Mouse (Mus musculus) urinary bladder, postnatal 25 days (tissue): ENCODE results near the gene Dok5.

Source experiments
- DNase-seq: peaks from one replicate; pipeline ENCODE4 v3.0.0; 2022; ENCODE audit warnings: low spot score

The Dok5 gene

DNA sequence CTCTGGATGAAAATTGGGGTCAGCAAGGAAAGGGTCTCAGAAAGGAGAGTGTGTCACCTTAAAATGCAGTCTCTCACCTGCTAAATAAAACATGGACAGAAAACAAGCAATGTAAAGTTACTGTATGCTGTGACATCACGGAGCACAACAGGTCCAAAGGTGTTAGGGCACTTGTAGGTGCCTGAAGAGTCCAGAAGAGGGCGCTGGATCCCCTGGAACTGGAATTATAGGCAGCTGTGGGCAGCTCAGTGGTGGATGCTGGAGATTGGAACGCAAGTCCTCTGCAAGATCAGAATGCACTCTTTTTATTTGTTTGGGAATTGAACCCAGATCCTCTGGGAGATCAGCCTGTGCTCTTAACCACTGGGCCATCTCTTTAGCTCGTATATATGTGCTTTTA, 129.0 kb downstream of the Dok5 start:
- DNase-seq = no peak

DNA sequence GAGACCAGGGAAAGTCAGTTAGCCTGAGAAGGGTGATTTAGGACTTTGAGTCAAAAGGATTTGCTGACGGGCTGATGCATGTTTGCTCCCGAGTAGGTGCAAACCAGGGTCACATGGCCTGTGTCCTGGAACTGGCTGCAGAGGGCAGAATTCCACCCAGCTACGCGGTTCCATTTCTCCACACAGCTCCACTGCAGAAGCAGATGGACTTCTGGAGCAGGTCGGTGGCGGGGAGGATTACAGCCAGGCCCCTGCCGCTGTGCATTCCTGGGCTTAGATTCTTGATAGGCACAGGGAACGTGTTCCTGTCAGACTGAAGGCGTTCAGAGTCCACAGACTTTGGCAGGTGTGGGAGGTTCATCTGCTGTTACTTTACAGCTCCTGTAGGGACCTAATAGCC, 131.2 kb downstream of the Dok5 start:
- no peak for DNase-seq

DNA sequence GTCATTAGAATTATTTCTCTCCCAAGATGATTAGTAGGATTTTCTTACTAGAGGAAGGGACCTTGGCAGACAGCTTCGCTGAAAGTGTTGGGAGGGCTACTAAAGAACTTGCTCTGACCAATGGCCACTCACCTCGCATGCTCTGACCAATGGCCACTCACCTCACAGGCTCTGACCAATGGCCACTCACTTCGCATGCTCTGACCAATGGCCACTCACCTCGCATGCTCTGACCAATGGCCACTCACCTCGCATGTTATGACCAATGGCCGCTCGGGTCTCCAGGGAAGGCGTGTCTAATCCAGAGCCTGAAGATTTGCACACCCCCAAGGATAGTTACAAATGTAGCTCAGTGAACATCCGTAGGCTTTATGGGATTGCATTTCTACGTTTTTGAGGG, 131.6 kb downstream of the Dok5 start:
- DNase-seq = no peak

DNA sequence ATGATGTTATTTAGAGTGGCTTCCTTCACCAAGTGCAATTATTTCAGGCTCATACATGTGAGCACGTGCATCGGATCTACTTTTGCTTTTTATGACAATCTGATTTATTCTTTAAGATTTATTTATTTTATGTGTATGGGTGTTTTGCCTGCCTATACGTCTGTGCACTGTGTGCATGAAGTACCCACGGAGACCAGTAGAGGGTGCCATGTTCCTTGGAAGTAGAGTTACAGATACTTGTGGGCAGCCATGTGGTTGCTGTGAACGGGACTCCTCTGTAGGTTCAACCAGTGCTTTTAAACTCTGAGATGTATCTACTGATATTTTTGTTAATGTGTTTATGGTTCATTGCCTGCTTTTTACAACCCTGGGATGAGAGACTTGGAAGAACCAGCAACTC, 132.4 kb downstream of the Dok5 start:
- DNase-seq = no peak

DNA sequence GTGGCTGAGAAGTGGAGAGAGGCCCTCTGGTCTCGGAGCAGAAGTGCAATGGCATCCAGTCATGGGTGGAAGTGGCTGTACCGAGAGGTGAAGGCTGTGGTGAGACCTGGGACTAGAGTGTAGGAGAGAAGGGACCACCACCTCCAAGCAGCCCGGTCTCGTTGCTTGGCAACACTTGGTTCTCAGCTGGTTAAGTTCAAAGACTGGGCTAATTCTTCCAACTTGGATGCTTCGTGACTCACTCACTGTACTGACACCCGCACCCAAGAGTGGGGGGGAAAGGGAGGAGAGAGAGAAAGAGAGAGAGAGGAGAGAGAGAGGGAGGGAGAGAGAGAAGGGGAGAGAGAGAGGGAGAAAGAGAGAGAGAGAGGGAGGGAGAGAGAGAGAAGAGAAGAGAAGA, 133.2 kb downstream of the Dok5 start:
- no peak for DNase-seq

DNA sequence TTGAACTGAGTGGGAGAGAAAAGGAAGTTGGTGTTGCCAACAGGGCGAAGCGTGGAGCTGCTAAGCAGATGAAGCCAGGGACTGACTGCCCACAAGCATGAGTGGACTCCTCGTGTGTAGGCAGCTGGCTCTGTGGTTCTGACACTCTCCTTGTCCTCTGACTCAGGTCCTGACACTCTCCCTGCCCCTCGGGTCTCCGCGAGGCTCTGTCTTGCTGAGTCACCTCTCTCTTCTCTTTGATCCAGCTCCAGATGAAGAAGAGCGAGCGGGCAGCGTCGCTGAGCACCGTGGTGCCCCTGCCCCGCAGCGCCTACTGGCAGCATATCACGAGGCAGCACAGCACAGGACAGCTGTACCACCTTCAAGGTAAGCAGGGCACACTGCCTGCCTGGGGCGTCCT, 139.0 kb downstream of the Dok5 start:
- no peak for DNase-seq

DNA sequence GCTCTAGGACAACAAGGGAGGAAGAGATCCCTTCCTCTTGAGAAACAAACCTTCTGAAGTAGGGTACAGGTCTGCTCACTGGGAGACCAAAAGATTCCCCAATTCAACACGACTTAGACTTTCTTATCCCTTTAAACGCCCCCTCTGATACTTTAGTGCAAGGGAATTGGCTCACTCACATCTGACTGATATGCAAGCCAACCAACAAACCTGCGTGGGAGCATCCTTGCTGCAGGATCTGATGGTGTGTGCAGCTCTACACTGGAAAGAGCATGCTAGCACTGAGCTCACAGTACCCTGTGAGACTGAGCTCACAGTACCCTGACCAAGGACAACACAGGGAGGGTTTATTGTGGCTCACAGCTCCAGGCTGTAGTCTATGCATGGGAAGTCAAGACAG, 139.9 kb downstream of the Dok5 start:
- no peak for DNase-seq

DNA sequence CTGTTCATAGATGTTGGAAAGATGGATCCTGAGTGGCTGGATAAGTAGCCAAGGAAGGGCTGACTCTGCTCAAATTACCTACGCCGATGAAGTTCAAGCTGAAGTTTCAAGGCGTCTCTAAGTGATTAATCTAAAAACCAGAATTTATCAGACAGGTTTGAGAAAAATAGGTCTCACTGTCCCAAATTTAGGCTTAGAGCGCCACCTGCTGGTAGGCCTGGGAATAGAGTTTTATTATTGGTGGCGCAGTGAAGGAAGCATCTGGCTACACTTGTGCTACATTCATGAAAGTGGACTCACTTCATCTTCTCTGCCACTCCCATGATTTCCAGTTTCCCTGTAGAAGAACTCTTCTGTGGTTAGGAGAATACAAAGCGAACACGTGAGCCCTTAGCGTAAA, 141.8 kb downstream of the Dok5 start:
- peak; percentile 84 for DNase-seq

DNA sequence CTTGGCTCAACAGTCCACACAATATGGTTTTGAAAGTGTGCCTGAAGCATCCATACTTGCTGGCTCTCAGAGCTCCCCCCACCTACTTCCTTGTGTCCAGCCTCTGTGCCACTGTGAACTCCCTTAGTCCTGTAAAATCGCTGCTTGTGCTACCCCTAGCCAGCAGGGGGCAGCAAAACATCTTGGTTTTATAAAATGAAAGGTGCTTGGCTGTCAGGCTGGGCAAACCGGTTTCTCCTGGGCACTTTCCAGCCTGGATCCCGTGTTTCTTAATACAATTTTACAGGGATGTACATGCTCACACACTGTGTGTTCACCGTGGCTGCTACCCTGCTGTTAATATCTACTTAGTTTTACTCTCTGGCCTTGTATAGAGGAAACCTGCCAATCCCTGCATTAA, 145.9 kb downstream of the Dok5 start:
- peak; percentile 86 for DNase-seq

DNA sequence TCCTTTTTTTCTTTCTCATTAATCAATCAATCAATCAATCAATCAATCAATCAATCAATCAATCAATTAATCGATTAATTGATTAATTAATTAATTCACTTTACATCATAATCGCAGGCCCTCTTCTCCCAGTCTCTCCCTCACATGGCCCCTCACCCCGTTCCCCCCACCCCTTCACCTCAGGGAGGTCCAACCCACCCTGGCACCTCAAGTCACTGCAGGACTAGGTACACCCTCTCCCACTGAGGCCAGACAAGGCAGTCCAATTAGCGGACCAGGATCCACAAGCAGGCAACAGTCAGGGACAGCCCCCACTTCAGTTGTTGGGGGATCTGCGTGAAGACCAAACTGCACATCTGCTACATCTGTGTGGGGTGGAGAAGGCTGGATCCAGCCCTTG, 146.3 kb downstream of the Dok5 start:
- DNase-seq = no peak

DNA sequence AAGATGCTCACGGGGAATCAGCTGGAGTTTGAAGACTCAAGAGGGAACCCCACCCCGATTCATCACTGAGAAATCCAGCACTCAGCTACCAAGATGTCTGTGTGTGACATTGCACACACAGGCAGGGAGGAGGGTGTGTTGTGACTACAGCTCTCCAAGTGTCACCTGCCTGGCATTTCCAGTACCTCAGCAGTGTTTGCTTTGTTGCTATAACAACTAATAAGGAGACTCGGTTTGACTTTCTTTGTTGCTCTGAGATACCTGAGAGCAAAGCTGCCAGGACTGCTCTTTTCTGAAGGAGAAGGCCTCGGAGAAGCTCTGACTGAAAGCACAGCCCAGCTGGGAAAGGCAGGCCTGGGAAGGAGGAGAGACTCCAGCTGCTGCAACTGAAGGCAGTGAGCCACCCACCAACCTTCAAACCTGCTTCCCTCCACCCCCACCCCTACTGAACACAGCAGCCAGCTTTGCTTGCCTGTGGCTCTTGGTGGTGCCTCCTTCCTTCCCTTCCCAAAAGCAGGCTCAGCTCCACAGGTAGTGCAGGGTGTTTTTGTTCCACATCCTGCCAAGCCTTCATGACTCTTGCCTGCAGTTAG, 152.7 kb downstream of the Dok5 start:
- DNase-seq = no peak

DNA sequence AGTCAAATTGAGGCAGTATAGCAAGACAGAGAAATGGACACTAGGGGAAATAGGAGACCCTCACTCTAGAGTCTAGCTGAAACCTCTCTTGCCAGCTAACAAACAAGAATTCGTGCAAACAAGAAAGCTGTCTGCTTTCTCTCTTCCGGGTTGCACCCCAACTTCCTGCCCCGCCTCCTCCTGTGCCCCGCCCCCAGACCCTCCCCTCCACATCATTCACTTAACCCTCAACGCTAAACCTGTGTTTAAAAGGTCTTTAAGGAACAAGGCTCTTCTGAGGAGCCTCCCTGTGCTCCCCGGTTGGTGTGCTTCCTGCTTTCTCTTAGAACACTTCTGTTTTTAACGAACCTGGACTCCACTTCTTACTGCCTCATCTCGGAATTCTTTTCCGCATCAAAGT, 156.4 kb downstream of the Dok5 start:
- DNase-seq = no peak

DNA sequence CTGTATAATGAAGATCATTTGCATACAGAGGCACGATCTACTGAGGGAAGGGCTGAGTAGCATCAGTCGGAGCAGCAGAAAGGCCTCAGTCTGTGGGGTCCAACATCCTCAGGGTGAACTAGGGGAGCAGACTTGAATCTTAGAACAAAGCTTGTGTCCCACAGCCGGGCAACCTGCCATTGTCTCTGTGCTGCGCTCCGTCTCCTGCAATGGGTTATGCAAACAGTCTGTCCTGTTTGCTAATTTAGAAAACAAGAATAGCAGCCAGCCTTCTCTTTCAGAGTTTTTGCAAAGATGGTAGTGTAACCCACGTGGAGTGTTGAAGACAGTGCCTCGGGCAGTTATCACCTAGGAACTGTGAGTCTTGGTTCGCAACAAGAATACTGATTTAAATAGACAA, 163.5 kb downstream of the Dok5 start:
- no peak for DNase-seq

DNA sequence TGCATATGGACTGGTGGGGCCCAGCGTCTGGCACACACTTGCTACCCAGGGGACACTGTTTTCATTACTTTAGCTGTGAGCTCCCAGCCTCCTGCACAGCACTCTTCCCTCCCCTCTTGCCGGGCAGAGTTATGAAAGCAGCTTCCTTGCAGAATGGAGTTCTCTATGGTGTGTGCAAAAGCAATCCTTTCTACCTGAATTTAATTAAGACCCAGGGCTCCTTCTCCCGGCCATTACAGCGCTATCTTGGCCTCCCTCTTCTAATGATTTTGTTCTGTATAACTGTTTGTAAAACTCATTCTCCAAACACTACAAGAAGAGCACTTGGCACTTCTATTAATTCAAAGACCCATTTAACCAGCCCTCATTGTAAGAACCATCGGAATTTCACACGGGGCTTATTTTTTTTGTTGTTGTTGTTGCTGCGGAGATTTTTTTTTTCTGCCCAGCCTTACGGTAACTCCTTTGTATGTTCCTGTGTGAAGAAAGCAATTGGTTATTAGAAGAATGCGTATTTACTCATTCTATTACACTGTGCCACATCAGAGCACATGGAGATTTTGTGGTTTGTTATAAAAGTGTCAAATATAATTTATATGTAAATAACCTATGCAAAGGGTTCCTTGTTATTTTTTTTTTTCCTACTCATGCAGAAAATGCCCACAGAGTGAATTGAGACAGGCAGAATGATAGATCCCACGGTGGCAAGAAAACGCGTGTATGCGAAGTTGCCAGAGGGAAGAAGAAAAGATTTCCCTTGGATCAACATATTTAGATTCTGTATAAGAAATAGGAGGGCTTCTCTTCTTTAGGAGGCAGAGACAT, 170.8 kb downstream of the Dok5 start:
- DNase-seq = no peak

DNA sequence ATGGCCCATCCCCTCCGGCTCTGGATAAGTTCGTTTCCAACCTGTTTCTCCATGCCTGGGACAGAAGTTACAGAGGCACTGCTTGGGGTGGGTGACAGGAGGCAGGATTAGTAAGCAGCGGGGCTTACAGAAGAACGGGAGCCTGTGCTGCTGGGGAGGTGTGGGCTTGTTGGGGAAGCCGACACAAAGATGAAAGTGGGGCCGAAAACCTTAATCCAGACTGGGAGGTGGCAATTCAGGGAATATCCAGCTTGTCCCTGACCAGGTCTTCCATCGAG, 171.4 kb downstream of the Dok5 start:
- no peak for DNase-seq

DNA sequence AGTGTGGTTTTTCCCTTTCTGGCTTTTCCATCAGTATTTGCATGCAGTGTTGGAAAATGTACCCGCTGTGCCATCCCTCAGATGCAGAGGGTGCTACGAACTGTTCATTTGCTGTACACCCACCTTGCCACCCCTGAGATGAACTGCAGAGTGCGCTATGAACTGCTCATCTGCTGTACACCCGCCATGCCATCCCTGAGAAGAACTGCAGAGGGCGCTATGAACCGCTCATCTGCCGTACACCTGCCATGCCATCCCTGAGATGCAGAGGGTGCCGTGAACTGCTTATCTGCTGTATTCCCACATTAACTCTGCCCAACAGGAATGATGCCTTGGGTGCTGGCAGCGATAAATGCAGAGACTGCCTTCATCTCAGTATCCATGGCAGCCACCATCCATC, 171.8 kb downstream of the Dok5 start:
- DNase-seq = no peak

DNA sequence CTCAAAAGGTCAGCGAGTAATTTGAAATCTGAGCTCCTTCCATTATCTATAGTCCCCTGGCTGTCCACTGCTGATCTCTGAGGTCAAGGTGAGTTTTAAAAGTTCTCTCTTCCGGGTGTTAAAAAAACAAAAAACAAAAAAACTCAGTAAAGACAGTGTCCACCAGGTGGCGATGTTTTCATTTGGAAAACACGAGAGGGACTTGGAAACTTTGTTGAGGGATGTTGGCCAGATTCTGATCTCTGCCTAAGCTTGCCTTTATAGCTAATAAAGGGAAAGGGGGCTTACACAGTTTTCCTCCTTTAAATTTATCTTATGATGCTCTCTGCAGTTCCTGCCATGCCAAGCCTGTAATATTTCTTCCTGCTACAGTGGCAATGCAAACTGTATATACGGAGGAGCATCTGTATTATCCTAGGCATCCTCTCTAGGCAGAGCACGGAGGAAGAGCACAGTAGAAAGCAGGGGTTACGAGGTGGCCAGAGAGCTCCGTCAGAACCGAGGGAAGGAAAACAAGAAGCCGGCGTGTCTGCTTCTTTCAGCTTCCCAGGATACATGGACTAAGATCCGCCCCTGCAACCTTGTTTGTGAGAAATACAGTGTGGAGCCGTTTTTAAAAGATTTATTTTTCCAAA, 181.1 kb downstream of the Dok5 start:
- DNase-seq = peak; percentile 51

DNA sequence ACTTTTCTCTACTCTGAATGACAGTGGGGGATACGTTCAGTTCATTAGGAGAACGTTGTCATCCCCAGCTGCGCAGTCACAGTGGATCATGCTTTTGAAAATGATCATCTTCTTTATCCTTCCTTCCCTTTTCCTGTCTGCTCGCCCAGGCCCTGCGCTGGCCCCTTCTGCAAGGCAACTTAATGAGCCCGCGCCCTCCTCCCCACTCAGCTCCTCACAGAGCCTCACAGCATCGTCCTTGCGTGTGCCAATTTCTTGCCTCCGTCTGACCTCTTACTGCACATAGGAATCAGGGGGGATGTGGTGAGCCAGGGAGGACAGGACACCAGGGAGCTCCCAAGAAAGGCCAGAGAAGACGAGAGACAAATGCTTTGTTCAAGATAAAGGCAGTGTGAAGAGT, 182.3 kb downstream of the Dok5 start:
- no peak for DNase-seq

DNA sequence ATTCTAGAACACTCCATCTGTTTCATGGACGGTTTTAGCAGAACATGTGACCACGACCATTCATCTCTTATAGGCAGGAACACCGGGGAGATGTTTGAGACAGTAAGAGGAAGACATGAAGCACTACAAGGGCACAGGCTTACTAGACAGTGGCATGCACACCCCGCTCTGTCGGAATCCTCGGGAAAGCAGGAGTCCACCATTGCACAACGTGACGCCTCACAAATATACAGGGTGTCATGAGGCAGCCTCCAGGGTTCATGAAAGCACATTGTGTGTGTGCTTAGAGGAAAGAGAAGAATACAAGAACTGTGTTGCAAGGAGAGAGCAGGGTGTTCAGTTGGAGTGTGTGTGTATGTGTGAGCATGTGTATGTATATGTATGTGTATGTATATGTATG, 184.0 kb downstream of the Dok5 start:
- DNase-seq = no peak

DNA sequence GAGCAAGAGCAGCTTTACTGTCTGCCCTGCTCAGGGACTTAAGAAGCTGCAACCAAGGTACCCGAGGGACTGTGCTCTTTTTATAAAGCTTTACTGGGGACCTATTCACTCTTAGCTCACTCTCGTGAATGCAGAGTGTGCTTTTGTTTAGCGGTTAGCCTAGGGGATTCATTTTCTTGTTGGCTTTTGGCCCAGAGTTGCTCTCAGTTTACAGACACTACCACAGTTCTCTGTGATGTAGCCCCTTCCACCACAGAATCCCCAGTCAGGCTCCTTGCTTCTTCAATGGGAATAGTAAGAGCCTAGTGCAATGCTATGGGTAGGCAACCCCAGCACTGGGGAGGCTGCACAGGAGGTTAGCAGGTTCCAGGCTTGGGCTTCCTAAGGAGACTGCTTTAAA, 190.7 kb downstream of the Dok5 start:
- DNase-seq = no peak

DNA sequence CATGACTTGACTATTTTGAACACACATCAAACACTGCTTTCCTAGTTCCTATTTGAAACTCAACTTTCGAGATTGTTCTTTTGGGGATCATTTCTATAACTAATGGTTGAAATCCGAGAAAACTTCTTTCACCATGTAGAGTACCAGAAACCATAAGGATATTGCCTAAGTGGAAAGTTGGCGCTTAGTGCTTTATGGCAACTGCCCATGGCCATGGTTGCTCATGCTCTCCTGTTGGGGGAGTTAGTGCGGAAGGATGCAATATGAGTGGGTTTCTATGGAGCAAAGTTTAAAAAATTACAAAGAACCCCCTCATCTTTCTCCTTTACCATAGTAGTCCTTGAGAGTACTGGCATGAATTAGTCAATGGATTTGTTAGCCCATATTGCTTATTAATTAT, 192.5 kb downstream of the Dok5 start:
- no peak for DNase-seq

DNA sequence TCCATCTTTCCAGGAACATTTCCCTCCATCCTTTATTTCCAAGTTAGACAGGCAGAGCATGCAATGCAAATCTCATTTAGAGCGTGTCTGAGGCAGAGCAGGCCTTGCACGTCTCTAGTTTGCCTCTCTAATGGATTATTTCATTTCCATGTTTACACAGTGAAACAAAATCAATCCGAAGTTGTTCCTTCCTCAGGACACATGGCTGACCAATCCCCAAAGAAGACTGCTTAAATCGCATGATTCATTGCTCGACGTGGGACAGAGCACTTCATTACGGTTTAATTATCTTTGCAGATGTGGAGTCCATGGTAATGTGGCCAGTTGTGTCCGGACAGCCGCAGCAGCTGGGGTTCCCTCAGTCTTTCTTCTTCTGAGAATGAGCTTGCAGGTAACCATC, 194.6 kb downstream of the Dok5 start:
- DNase-seq = no peak
